Mouse (Mus musculus): ENCODE measurements around the gene Ep400. TPM values are rescaled to one million over a fixed set of nuclear protein-coding genes. Genes with fewer than 3 reads are reported as not detected.
"Not testable (repeated sequence)": the region's sequence is repeated elsewhere in the genome, so short reads cannot be mapped to it uniquely, and the experiment has no call there.

Ep400 gene
- polyA plus RNA-seq, 1 experiment from 2014 or later, result 50.5 TPM

DNA sequence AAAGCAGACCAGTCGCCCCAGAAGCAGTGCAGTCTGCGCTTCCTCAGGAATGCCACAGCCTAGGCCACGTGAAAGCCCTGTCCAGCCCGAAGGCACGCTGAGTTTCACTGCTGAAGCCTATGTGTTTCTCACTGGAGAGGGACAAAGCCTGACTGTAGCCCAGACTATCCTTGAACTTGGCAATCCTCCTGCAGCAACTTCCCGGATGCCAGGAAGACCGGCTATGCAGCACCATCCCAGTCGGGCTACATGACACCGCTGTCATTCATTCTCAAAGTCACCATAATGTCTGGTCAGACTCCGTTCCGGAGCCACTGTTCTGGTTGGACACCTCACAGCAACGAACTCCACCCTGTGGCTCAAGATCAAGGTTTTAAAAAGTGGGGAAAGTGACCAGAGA is 7.7 kb upstream of the Ep400 start:
- Histone ChIP-seq H3K4me1 (peaks cover 9% of the 10 kb centered on the region; the same call in 1 of the 2 replicates), H3K9ac (no peak overlapping the region), H3K4me2 (replicated peaks) (no peak overlapping the region), H3K36me3 (peaks cover 50% of the 10 kb centered on the region), H3K27me3 (no peaks in the 10 kb centered on the region), H3K4me3 (no peak overlapping the region), H3K27ac (no peak overlapping the region), H3K9me3 (no peaks in the 10 kb centered on the region)
- WGBS, result 92% methylated on average over 12 of the region's 12 CpGs
- no peak for ATAC-seq (ENCODE audit: insufficient number of reproducible peaks, insufficient read depth, low FRiP score, low TSS enrichment)

DNA sequence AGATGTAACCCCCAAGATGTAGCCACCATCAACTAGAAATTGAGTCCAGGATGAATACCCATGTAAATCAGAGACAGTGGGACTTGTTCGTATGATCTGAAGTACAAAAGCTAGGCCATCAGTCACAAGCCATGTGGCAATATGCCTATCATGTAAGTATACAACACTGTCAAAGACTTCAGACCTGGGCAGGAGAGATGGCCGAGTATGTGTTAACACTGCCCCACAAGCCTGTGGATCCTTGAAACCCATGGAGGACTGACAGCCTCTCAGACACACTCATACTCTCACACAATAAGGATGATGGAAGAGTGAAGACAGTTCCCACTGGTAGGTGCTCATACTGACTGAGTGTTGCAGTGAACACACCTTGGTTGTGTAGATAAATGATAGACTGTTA is 5.6 kb upstream of the Ep400 start:
- H3K4me1 ChIP-seq, result peaks cover 9% of the 10 kb centered on the region; the same call in 1 of the 2 replicates
- no peaks in the 10 kb centered on the region for H3K27me3 ChIP-seq
- no peak overlapping the region for H3K4me2 ChIP-seq (replicated peaks)
- H3K4me3 ChIP-seq, result no peak overlapping the region
- H3K9me3 ChIP-seq, result no peaks in the 10 kb centered on the region
- no peak overlapping the region for H3K27ac ChIP-seq
- no peak for ATAC-seq (ENCODE audit: insufficient number of reproducible peaks, insufficient read depth, low FRiP score, low TSS enrichment)
- WGBS, result 94% methylated on average over 2 of the region's 2 CpGs
- H3K36me3 ChIP-seq, result peaks cover 51% of the 10 kb centered on the region
- H3K9ac ChIP-seq, result no peak overlapping the region

DNA sequence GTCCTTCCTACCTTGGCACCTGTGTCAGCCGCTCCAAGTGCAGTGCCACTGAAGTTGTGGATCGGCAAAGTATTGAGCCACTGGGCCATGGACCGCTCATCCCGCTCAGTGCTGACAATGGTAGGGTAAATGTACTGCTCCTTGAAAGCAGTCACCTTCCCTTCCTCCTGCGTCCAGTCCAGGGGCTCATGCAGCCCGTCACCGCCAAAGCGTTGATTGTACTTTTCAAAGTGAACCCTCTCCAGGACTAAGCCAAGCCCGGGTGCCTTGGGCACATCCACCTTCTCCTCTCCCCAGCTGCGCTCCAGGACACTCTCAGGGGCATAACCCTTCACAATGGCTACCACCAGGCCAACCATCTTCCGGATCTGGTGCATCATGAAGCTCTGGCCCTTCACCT is 4.0 kb upstream of the Ep400 start:
- Histone ChIP-seq H3K27ac (no peak overlapping the region), H3K9ac (no peak overlapping the region), H3K36me3 (peaks cover 51% of the 10 kb centered on the region), H3K27me3 (no peaks in the 10 kb centered on the region), H3K4me2 (replicated peaks) (no peak overlapping the region), H3K4me3 (no peak overlapping the region), H3K9me3 (no peaks in the 10 kb centered on the region), H3K4me1 (peaks cover 8% of the 10 kb centered on the region; the same call in 1 of the 2 replicates)
- ATAC-seq (ENCODE audit: insufficient number of reproducible peaks, insufficient read depth, low FRiP score, low TSS enrichment), result no peak
- WGBS, result 93% methylated on average over 11 of the region's 11 CpGs

DNA sequence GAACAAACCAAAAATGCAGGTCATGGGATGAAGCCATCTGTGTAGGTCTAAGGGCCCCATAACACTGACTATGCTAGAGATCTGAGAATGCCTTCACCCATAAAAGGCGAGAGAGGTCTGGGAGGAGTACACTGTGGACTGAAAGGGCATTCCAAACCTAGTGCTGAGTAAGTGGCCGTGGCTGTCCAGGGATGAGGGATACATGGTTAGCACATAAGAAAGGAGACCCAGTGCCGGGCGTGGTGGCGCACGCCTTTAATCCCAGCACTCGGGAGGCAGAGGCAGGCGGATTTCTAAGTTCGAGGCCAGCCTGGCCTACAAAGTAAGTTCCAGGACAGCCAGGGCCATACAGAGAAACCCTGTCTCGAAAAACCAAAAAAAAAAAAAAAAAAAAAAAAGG is 2.4 kb upstream of the Ep400 start:
- 92% methylated on average over 10 of the region's 10 CpGs for WGBS
- peaks cover 46% of the 10 kb centered on the region for H3K36me3 ChIP-seq

DNA sequence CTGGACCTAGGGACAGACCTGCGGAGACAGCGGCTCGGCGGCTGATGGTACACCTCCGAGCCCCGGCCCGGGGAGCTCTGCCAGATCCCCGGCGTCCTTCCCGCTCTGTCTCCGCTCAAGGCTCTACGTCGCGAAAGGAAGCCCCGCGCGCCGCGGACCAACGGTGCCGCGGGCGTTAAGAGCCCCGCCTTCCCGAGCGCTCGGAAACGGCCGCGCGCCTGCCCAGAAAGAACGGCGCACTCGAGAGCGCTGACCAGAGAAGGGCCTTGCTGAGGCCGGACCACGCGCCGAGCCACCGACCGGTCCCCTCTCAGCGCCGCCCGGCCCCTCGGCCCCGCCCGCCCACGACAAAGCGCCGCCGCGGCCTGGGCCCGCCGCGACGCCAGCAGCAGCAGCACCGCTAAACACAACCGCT is 479 bp downstream of the Ep400 start:
- Histone ChIP-seq H3K36me3 (peaks cover 17% of the 10 kb centered on the region), H3K4me3 (peak overlapping the region; percentile 73), H3K4me2 (replicated peaks) (peak overlapping the region; percentile 78), H3K9ac (peak overlapping the region; percentile 91), H3K4me1 (peaks cover 12% of the 10 kb centered on the region), H3K27ac (peak overlapping the region; percentile 92), H3K9me3 (no peaks in the 10 kb centered on the region), H3K27me3 (no peaks in the 10 kb centered on the region)
- WGBS, result under 1% methylated on average over 42 of the region's 58 CpGs
- peak; percentile 36; the same call in 1 of the 2 replicates for ATAC-seq (ENCODE audit: insufficient number of reproducible peaks, insufficient read depth, low FRiP score, low TSS enrichment)

More for the DNA sequence above, 2.4 kb upstream of the Ep400 start:
- not testable (repeated sequence) for H3K9ac ChIP-seq; H3K27ac ChIP-seq; ATAC-seq (ENCODE audit: insufficient number of reproducible peaks, insufficient read depth, low FRiP score, low TSS enrichment); H3K4me3 ChIP-seq; H3K9me3 ChIP-seq; H3K4me2 ChIP-seq (replicated peaks); H3K27me3 ChIP-seq
- peaks cover 12% of the 10 kb centered on the region for H3K4me1 ChIP-seq

DNA sequence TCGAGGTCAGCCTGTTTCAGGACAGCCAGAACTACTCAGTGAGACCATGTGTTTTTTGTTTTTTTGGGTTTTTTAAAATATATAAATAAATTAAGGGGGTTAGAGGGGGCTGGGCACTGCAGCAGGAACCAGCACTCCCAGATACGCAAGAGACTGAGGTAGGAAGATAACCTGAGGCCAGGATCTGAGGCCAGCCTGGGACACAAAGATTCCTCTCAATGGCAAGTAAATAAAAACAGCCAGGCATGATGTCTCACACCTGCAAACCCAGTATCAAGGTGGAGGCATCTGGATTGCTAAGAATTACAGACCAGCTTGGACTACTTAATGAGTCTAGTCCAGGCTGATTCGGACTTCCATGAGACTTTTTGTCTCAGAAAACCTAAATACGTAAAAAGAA is 1.2 kb downstream of the Ep400 start:
- Histone ChIP-seq H3K27me3 (no peaks in the 10 kb centered on the region), H3K4me2 (replicated peaks) (peak overlapping the region; percentile 78), H3K9ac (peak overlapping the region; percentile 91), H3K27ac (no peak overlapping the region), H3K9me3 (no peaks in the 10 kb centered on the region), H3K36me3 (peaks cover 10% of the 10 kb centered on the region), H3K4me1 (peaks cover 12% of the 10 kb centered on the region), H3K4me3 (peak overlapping the region; percentile 73)
- no peak for ATAC-seq (ENCODE audit: insufficient number of reproducible peaks, insufficient read depth, low FRiP score, low TSS enrichment)
- WGBS, result 56% methylated on average over 4 of the region's 4 CpGs

DNA sequence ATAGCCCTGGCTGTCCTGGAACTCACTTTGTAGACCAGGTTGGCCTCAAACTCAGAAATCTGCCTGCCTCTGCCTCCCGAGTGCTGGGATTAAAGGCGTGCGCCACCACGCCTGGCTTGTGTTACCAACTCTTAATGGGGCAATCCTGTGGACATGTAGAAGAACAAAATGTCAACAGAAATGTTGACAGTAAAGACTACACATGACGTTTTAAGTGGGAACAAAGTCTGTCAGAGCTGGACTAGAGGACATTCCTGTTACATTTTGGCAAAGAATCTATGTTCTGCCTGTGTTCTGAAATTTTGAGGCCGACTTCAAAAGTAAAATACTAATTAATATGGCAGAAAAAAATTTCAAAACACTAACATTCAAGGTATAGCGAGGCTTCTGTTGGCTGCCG is 6.6 kb downstream of the Ep400 start:
- ATAC-seq (ENCODE audit: insufficient number of reproducible peaks, insufficient read depth, low FRiP score, low TSS enrichment), result no peak
- Histone ChIP-seq H3K4me2 (replicated peaks) (no peak overlapping the region), H3K4me1 (peaks cover 5% of the 10 kb centered on the region), H3K27ac (no peak overlapping the region), H3K36me3 (no peaks in the 10 kb centered on the region), H3K27me3 (no peaks in the 10 kb centered on the region), H3K9ac (no peak overlapping the region), H3K4me3 (no peak overlapping the region), H3K9me3 (no peaks in the 10 kb centered on the region)
- 94% methylated on average over 8 of the region's 8 CpGs for WGBS

DNA sequence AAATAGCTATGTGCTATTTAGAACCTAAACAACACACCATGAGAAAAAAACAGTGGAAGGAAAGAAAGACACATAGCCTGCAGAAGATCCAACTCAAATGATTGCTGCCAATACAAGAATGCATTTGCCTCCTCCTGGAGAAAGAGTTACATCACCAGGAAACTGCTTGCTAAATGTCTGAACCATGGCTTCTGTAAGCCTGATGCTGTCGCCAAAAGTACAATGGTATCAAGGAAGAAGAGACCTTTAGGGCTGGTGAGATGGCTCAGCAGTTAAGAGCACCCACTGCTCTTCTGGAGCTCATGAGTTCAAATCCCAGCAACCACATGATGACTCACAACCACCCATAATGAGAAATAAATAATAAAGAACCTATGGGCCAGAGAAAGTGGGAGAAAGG is 25.5 kb downstream of the Ep400 start:
- 100% methylated on average over 1 of the region's 1 CpGs for WGBS
- no peak overlapping the region for H3K27ac ChIP-seq
- H3K9ac ChIP-seq, result no peak overlapping the region

DNA sequence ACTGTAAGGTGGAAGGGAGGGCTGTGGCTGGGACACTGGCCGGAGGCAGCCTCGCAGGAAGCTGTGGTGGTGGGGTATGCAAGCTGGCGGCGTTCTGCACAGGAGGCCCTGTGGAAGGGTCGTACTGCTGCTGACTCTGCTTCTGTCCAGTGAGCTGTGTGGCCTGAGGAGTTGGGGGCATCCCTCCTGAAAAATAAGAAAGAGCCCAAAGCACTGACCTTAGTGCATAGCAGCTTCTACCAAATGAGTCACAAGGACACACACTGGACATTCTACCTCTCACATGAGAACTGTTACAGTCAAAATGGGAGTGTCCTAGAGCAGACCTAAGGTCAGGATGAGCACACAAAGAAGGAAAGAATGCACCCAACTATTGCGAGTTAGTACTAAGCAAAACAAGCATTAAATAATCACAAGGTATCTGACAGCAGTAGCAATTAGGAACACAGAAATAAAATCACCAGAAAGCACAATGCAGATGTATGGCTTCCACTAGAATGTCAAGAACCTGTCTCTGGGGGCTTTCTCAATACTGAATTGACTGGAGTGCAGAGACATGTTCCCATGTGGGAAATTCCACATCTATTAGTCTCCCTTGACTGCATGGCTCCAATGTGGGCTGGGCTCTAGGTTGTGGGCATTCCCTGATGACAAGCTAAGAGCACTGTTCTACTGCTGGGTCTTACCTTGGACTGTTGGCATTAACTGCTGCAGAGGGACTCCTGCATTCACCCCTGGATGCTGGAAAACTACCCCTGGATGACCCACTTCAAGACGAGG is 30.8 kb downstream of the Ep400 start:
- H3K9me3 ChIP-seq, result no peaks in the 10 kb centered on the region
- H3K4me2 ChIP-seq (replicated peaks), result no peak overlapping the region
- H3K27me3 ChIP-seq, result no peaks in the 10 kb centered on the region
- no peak overlapping the region for H3K4me3 ChIP-seq
- H3K36me3 ChIP-seq, result peaks cover 45% of the 10 kb centered on the region
- H3K27ac ChIP-seq, result no peak overlapping the region
- 91% methylated on average over 7 of the region's 7 CpGs for WGBS
- H3K9ac ChIP-seq, result no peak overlapping the region
- no peaks in the 10 kb centered on the region for H3K4me1 ChIP-seq
- no peak for ATAC-seq (ENCODE audit: insufficient number of reproducible peaks, insufficient read depth, low FRiP score, low TSS enrichment)

More for the DNA sequence above, 25.5 kb downstream of the Ep400 start:
- no peak overlapping the region for H3K4me2 ChIP-seq (replicated peaks)
- no peaks in the 10 kb centered on the region for H3K27me3 ChIP-seq
- no peak overlapping the region for H3K4me3 ChIP-seq
- peaks cover 5% of the 10 kb centered on the region for H3K36me3 ChIP-seq
- ATAC-seq (ENCODE audit: insufficient number of reproducible peaks, insufficient read depth, low FRiP score, low TSS enrichment), result no peak
- H3K4me1 ChIP-seq, result no peaks in the 10 kb centered on the region
- no peaks in the 10 kb centered on the region for H3K9me3 ChIP-seq

DNA sequence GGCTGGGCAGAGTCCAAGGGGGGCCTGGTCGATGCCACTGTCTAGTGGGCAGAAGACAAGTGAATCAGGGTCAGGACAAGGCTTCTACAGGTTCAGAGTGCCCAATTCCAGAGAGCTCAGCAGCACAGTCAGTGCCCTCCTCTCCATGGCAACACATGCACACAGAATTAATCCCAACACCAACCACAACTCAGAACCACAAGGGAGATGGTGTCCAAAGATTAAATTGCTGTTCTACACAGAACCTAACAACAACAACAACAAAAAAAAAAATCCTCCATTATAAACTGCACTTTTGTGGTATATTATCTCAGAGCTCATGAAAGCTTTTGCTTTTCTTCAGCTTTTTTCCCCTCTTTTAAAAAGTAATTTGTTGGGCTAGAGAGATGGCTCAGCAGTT is 34.9 kb downstream of the Ep400 start:
- Histone ChIP-seq H3K27me3 (no peaks in the 10 kb centered on the region), H3K9me3 (no peaks in the 10 kb centered on the region), H3K4me2 (replicated peaks) (no peak overlapping the region), H3K27ac (no peak overlapping the region), H3K9ac (no peak overlapping the region), H3K4me1 (no peaks in the 10 kb centered on the region), H3K4me3 (no peak overlapping the region), H3K36me3 (peaks cover 79% of the 10 kb centered on the region)
- ATAC-seq (ENCODE audit: insufficient number of reproducible peaks, insufficient read depth, low FRiP score, low TSS enrichment), result no peak
- WGBS, result 96% methylated on average over 1 of the region's 1 CpGs

DNA sequence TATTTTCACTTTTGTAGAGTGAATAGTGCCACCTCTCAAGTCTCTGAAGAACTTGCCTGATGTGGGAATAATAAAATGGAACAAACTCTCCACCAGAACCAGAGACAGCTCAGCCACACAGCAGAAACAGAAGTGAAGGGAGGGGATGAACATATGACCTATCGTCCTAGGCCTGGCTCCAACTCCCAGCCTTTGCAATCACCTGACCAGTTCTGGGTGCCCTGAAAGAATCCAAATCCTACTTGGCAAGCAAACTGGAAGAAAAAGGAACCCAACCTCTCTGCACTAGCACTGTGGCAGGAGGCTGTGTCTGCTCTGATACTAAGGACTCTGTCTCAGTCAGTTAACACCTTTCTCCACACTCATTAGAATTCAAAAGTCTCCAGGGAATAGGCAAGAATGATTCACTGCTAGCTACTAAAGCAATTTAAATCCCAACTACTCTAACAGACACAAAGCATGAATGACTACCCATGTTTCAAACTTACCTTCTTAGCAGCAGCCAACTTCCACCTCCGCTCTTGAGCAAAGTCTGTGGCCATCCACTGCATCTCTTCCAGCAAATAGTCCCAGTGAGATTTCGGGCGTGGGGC is 37.2 kb downstream of the Ep400 start:
- Histone ChIP-seq H3K4me1 (no peaks in the 10 kb centered on the region), H3K9ac (no peak overlapping the region), H3K27ac (no peak overlapping the region), H3K9me3 (no peaks in the 10 kb centered on the region), H3K36me3 (peaks cover 71% of the 10 kb centered on the region), H3K4me3 (no peak overlapping the region), H3K4me2 (replicated peaks) (no peak overlapping the region), H3K27me3 (no peaks in the 10 kb centered on the region)
- no peak for ATAC-seq (ENCODE audit: insufficient number of reproducible peaks, insufficient read depth, low FRiP score, low TSS enrichment)
- WGBS, result 97% methylated on average over 4 of the region's 4 CpGs

DNA sequence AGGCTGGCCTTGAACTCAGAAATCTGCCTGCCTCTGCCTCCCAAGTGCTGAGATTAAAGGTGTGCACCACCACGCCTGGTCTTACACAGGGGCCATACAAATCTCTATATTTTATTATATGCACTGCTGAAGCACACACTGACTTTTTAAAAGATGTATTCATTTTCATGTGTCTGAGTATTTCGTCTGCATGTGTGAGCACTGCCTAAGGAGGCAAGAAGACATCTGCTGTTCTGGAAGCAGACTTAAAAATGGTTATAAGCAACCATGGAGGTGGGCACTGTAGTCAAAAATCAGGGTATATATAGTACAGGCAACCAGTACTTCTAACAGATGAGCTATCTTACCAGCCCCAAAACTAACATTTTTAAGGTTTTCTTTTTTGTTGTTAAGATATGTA is 39.3 kb downstream of the Ep400 start:
- no peak for ATAC-seq (ENCODE audit: insufficient number of reproducible peaks, insufficient read depth, low FRiP score, low TSS enrichment)
- Histone ChIP-seq H3K4me3 (no peak overlapping the region), H3K9me3 (no peaks in the 10 kb centered on the region), H3K27ac (no peak overlapping the region), H3K4me2 (replicated peaks) (no peak overlapping the region), H3K9ac (no peak overlapping the region), H3K4me1 (no peaks in the 10 kb centered on the region), H3K27me3 (no peaks in the 10 kb centered on the region), H3K36me3 (peaks cover 61% of the 10 kb centered on the region)
- WGBS, result 95% methylated on average over 2 of the region's 2 CpGs

Data from embryonic facial prominence, embryonic 12.5 days (tissue).